Mouse (Mus musculus): ENCODE measurements around the gene Xrcc5. TPM values are rescaled to one million over a fixed set of nuclear protein-coding genes. Genes with fewer than 3 reads are reported as not detected.

Xrcc5 gene
- polyA plus RNA-seq, 1 experiment from 2014 or later = 36.8 TPM

DNA sequence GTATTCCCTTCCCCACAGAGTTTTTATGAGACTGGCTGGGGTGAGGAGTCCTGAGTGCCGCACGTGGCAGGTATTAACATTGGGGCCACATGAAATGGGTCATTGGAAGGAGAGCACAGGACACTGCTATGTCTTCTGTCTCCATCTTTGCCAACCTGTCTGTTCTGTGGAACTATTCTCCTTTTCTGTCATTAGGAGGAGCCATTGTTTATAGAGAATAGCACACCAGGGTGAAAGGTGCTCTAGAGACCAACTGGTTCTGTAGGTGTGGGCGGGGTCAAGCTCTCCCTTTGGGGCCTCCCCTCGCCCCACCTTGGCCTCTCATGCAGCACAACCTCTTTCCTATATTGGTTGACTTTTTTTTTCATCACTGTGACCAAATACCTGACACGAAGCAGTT lies 129.7 kb downstream of the Xrcc5 start:
- H3K4me3 ChIP-seq (ENCODE audit: low read depth, low read length) = no peak overlapping the region
- H3K4me1 ChIP-seq (ENCODE audit: insufficient read depth) = no peaks in the 10 kb centered on the region
- DNase-seq = no peak
- no peaks in the 10 kb centered on the region for H3K9me3 ChIP-seq (ENCODE audit: low read depth, low read length)
- no peak overlapping the region for H3K27ac ChIP-seq (ENCODE audit: low read depth)
- no peaks in the 10 kb centered on the region for H3K36me3 ChIP-seq (ENCODE audit: insufficient read depth)
- H3K27me3 ChIP-seq (ENCODE audit: insufficient read depth, low read length) = no peaks in the 10 kb centered on the region
- no peak for TF ChIP-seq CTCF (IDR thresholded peaks at IDR 0.05; ENCODE audit: low read depth)
- no peak for ATAC-seq (ENCODE audit: insufficient read depth)
- no peak overlapping the region for H3K4me2 ChIP-seq
- WGBS = 70% methylated on average over 5 of the region's 5 CpGs
- no peak overlapping the region for H3K9ac ChIP-seq

DNA sequence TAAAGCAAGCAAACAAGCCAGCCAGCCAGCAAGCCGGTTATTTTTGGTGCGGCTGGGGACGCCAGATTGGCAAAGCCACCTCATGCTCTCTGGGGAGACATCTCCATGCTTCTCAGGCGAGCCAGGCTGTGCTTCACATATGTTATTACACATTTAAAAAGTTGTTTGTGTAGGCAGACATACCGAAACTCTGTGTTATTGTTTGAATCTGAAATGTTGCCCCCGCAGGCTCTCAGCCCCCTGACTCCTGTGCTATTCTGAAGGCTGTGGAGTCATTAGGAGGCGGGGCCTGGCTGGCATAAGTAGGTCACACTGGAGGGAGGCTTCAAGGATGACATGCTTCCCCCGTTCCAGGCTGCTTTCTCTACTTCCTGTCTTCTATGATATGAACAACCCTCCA lies 131.9 kb downstream of the Xrcc5 start:
- no peaks in the 10 kb centered on the region for H3K36me3 ChIP-seq (ENCODE audit: insufficient read depth)
- no peak overlapping the region for H3K27ac ChIP-seq (ENCODE audit: low read depth)
- no peak overlapping the region for H3K9ac ChIP-seq
- H3K27me3 ChIP-seq (ENCODE audit: insufficient read depth, low read length) = no peaks in the 10 kb centered on the region
- 66% methylated on average over 8 of the region's 8 CpGs for WGBS
- no peaks in the 10 kb centered on the region for H3K4me1 ChIP-seq (ENCODE audit: insufficient read depth)
- H3K4me3 ChIP-seq (ENCODE audit: low read depth, low read length) = no peak overlapping the region
- H3K9me3 ChIP-seq (ENCODE audit: low read depth, low read length) = no peaks in the 10 kb centered on the region
- ATAC-seq (ENCODE audit: insufficient read depth) (no peak), DNase-seq (peak; percentile 11)
- no peak overlapping the region for H3K4me2 ChIP-seq
- no peak for TF ChIP-seq CTCF (IDR thresholded peaks at IDR 0.05; ENCODE audit: low read depth)

DNA sequence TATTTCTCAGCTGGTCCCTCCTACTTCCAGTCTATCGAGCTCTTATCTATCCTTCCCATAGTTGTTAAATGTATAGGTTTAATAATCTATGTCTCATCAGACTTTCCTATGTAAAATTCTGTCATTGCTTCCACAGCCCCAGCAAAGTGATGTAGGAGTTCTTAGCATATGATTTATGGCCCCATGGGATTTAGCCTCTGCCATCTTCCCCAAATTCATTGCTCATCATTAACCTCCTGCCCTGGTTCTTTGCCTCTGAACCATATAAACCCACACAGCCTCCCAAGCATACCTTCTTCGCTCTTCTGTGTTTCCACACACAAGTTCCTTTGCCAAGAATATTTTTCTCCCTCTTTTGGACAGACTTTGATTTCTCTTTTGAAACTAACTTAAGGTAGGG lies 135.5 kb downstream of the Xrcc5 start:
- Histone ChIP-seq H3K9me3 (ENCODE audit: low read depth, low read length) (no peaks in the 10 kb centered on the region), H3K4me2 (no peak overlapping the region), H3K4me3 (ENCODE audit: low read depth, low read length) (no peak overlapping the region), H3K4me1 (ENCODE audit: insufficient read depth) (no peaks in the 10 kb centered on the region), H3K36me3 (ENCODE audit: insufficient read depth) (no peaks in the 10 kb centered on the region), H3K27ac (ENCODE audit: low read depth) (no peak overlapping the region), H3K27me3 (ENCODE audit: insufficient read depth, low read length) (no peaks in the 10 kb centered on the region), H3K9ac (no peak overlapping the region)
- no peak for TF ChIP-seq CTCF (IDR thresholded peaks at IDR 0.05; ENCODE audit: low read depth)
- no peak for DNase-seq
- WGBS = 89% methylated on average over 2 of the region's 2 CpGs
- ATAC-seq (ENCODE audit: insufficient read depth) = no peak

Other genes with a start within 250 kb of the Xrcc5 start
- gene Mreg, start 95.1 kb upstream of the Xrcc5 start, polyA plus RNA-seq (2014; fragmentation: Nextera tagmentation; extraction: Ambion mirVana) = 1.5 and 1.8 TPM in 2 replicates
- 22.7 and 25.6 TPM in 2 replicates for gene Pecr, start 23.1 kb upstream of the Xrcc5 start, polyA plus RNA-seq (2014; fragmentation: Nextera tagmentation; extraction: Ambion mirVana)
- gene Tmem169, start 23.1 kb upstream of the Xrcc5 start, polyA plus RNA-seq (2014; fragmentation: Nextera tagmentation; extraction: Ambion mirVana) = 1.1 and 2.3 TPM in 2 replicates
- gene March4, start 229.5 kb downstream of the Xrcc5 start, polyA plus RNA-seq (2014; fragmentation: Nextera tagmentation; extraction: Ambion mirVana) = not detected in 2 replicates

Measured in lung, embryonic 14.5 days (tissue).